Mouse (Mus musculus): ENCODE results near the gene Lrp8. TPM values are rescaled to one million over a fixed set of nuclear protein-coding genes. Genes with fewer than 3 reads are reported as not detected.

Gene Lrp8
- total RNA-seq, 2 experiments from 2014 or later, result 0.25 to 0.51 TPM

GRCm38 (mm10) chr4:107805491-107805890 lies 3.4 kb downstream of the Lrp8 start:
- intact Hi-C loops (cut with DNase I; ENCODE audit: low total_unique reads), result no loop called here
- DNase-seq, result no peak

GRCm38 (mm10) chr4:107807796-107808195 lies 5.7 kb downstream of the Lrp8 start:
- intact Hi-C loops (cut with DNase I; ENCODE audit: low total_unique reads), result no loop called here
- DNase-seq, result no peak

GRCm38 (mm10) chr4:107808655-107809054 lies 6.6 kb downstream of the Lrp8 start:
- intact Hi-C loops (cut with DNase I; ENCODE audit: low total_unique reads), result no loop called here
- no peak for DNase-seq

GRCm38 (mm10) chr4:107811006-107811405 lies 8.9 kb downstream of the Lrp8 start:
- intact Hi-C loops (cut with DNase I; ENCODE audit: low total_unique reads), result no loop called here
- DNase-seq, result no peak

- DNase-seq, result no peak
- intact Hi-C loops (cut with DNase I; ENCODE audit: low total_unique reads), result no loop called here
Measured at GRCm38 (mm10) chr4:107811716-107812330, 9.8 kb downstream of the Lrp8 start.

GRCm38 (mm10) chr4:107812336-107812735 lies 10.3 kb downstream of the Lrp8 start:
- intact Hi-C loops (cut with DNase I; ENCODE audit: low total_unique reads), result no loop called here
- DNase-seq, result no peak

- no peak for DNase-seq
- intact Hi-C loops (cut with DNase I; ENCODE audit: low total_unique reads), result no loop called here
Measured at GRCm38 (mm10) chr4:107816459-107816858, 14.4 kb downstream of the Lrp8 start.

GRCm38 (mm10) chr4:107817463-107817862 lies 15.4 kb downstream of the Lrp8 start:
- intact Hi-C loops (cut with DNase I; ENCODE audit: low total_unique reads), result no loop called here
- no peak for DNase-seq

GRCm38 (mm10) chr4:107819990-107820719 lies 18.1 kb downstream of the Lrp8 start:
- intact Hi-C loops (cut with DNase I; ENCODE audit: low total_unique reads), result no loop called here
- no peak for DNase-seq

- peak; percentile 45 for DNase-seq
- intact Hi-C loops (cut with DNase I; ENCODE audit: low total_unique reads), result no loop called here
Measured at GRCm38 (mm10) chr4:107820856-107821619, 19.0 kb downstream of the Lrp8 start.

- no peak for DNase-seq
- intact Hi-C loops (cut with DNase I; ENCODE audit: low total_unique reads), result no loop called here
Measured at GRCm38 (mm10) chr4:107822936-107823411, 20.9 kb downstream of the Lrp8 start.

- intact Hi-C loops (cut with DNase I; ENCODE audit: low total_unique reads), result no loop called here
- no peak for DNase-seq
Measured at GRCm38 (mm10) chr4:107823511-107823910, 21.4 kb downstream of the Lrp8 start.

- intact Hi-C loops (cut with DNase I; ENCODE audit: low total_unique reads), result no loop called here
- peak; percentile 31 for DNase-seq
Measured at GRCm38 (mm10) chr4:107828727-107829218, 26.7 kb downstream of the Lrp8 start.

- intact Hi-C loops (cut with DNase I; ENCODE audit: low total_unique reads), result no loop called here
- DNase-seq, result no peak
Measured at GRCm38 (mm10) chr4:107829675-107830074, 27.6 kb downstream of the Lrp8 start.

GRCm38 (mm10) chr4:107830189-107830588 lies 28.1 kb downstream of the Lrp8 start:
- intact Hi-C loops (cut with DNase I; ENCODE audit: low total_unique reads), result no loop called here
- no peak for DNase-seq

- no peak for DNase-seq
- intact Hi-C loops (cut with DNase I; ENCODE audit: low total_unique reads), result no loop called here
Measured at GRCm38 (mm10) chr4:107830821-107831221, 28.8 kb downstream of the Lrp8 start.

GRCm38 (mm10) chr4:107831678-107832077 lies 29.6 kb downstream of the Lrp8 start:
- DNase-seq, result no peak
- intact Hi-C loops (cut with DNase I; ENCODE audit: low total_unique reads), result no loop called here

GRCm38 (mm10) chr4:107833525-107833924 lies 31.5 kb downstream of the Lrp8 start:
- intact Hi-C loops (cut with DNase I; ENCODE audit: low total_unique reads), result no loop called here
- DNase-seq, result no peak

- DNase-seq, result no peak
- intact Hi-C loops (cut with DNase I; ENCODE audit: low total_unique reads), result no loop called here
Measured at GRCm38 (mm10) chr4:107834643-107835314, 32.7 kb downstream of the Lrp8 start.

GRCm38 (mm10) chr4:107835508-107835909 lies 33.4 kb downstream of the Lrp8 start:
- intact Hi-C loops (cut with DNase I; ENCODE audit: low total_unique reads), result no loop called here
- DNase-seq, result no peak

Data from gastrocnemius, postnatal 14 days (tissue).